Mouse (Mus musculus) small intestine, adult 2 months (tissue): ENCODE data around the gene Axl.

Source experiments
- CTCF ChIP-seq: fragments of 200-500 bp; IDR thresholded peaks from 2 replicates; pipeline ENCODE4 v1.5.1; 2012; ENCODE audit warnings: low read depth, mild to moderate bottlenecking, control low read depth, inconsistent platforms, low read length, moderate library complexity, mixed read lengths; ENCODE audit not compliant: insufficient replicate concordance, insufficient read length; ENCODE audit errors: extremely low read depth
- POLR2A ChIP-seq: fragments of 200-500 bp; IDR thresholded peaks from 2 replicates; pipeline ENCODE4 v1.6.1; 2012; ENCODE audit warnings: low read depth, mild to moderate bottlenecking, control low read depth, inconsistent platforms, low read length, moderate library complexity

DNA sequence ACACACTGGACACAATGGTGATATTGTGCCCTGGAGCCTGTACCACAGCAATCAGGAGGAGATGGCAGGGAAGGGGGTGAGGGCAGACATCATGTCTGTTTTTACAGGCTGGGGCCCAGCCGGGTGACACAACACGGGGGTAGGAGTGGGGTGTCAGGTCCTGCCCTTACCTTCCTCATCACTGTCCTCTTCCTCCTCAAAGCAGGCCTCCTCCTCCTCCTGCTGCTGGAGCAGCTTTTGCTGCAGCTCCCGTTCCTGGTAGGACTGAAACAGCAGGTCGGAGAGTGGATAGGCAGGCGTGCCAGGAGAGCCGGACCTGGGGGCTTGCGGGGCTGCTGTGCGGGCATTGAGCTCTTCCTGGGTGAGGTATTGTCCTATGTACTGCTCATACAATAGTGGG lies 73.9 kb downstream of the Axl start:
- TF ChIP-seq POLR2A (no peak), CTCF (no peak)
